In genomic region chr10:63121961-63122360, GRCm38 (mm10) we compare ENCODE assay signal across 27 mouse cellular contexts. TPM values are rescaled to one million over a fixed set of nuclear protein-coding genes. Genes with fewer than 3 reads are reported as not detected.
A peak's percentile ranks its signal among the peaks of the same experiment; 100 is the strongest.
DNase-seq lines count a peak whose midpoint lies in the region; ATAC-seq and TF ChIP-seq lines count a peak whose summit lies in the region.
"Had no signal": no experiment of that assay in that cellular context is flagged by ENCODE, and none has a peak within 500 bp of the region (broad histone marks: within the 10 kb centered on the region; RNA-seq: fewer than 3 reads in every experiment).

No protein-coding gene starts in this region.

- no peak overlapping the region for H3K4me2 ChIP-seq in hindbrain, embryonic 16.5 days (ENCODE audit: low read length)
- H3K4me2 ChIP-seq in hindbrain, postnatal 0 days (ENCODE audit: low read depth, low read length): no peak overlapping the region
- no peak overlapping the region for H3K4me2 ChIP-seq in liver, postnatal 0 days (ENCODE audit: low read depth, low read length)
- no peak overlapping the region for H3K4me2 ChIP-seq in midbrain, embryonic 13.5 days (replicated peaks)
- H3K4me2 ChIP-seq in midbrain, postnatal 0 days (ENCODE audit: low read depth, low read length, poor library complexity, severe bottlenecking): no peak overlapping the region
- no peak overlapping the region for H3K4me2 ChIP-seq in intestine, embryonic 16.5 days (ENCODE audit: low read depth, low read length)
- no peak overlapping the region for H3K4me2 ChIP-seq in forebrain, embryonic 16.5 days (ENCODE audit: low read length)
- H3K4me2 ChIP-seq: forebrain, embryonic 13.5 days; heart, embryonic 13.5 days; hindbrain, embryonic 14.5 days had no signal

- H3K27me3 ChIP-seq in hindbrain, embryonic 16.5 days (replicated peaks; ENCODE audit: control insufficient read depth, insufficient read depth, low read length): no peaks in the 10 kb centered on the region
- H3K27me3 ChIP-seq in hindbrain, postnatal 0 days (ENCODE audit: insufficient read depth, low read length): no peaks in the 10 kb centered on the region
- H3K27me3 ChIP-seq in liver, adult 2 months (ENCODE audit: control insufficient read depth, insufficient read depth, low read length): no peaks in the 10 kb centered on the region
- H3K27me3 ChIP-seq in liver, postnatal 0 days (ENCODE audit: insufficient read depth, low read length): no peaks in the 10 kb centered on the region
- H3K27me3 ChIP-seq in midbrain, embryonic 13.5 days: no peaks in the 10 kb centered on the region
- H3K27me3 ChIP-seq in midbrain, postnatal 0 days (ENCODE audit: insufficient read depth, low read length): no peaks in the 10 kb centered on the region
- H3K27me3 ChIP-seq in intestine, embryonic 16.5 days (replicated peaks; ENCODE audit: control insufficient read depth, insufficient read depth, low read length): no peaks in the 10 kb centered on the region
- no peaks in the 10 kb centered on the region for H3K27me3 ChIP-seq in forebrain, embryonic 16.5 days (replicated peaks; ENCODE audit: control insufficient read depth, insufficient read depth, low read length)
- H3K27me3 ChIP-seq: CH12.LX; forebrain, embryonic 13.5 days; heart, embryonic 13.5 days; Patski had no signal

- TF ChIP-seq EP300 in liver, postnatal 0 days (IDR thresholded peaks at IDR 0.05; ENCODE audit: low read depth): no peak

- no peak overlapping the region for H3K27ac ChIP-seq in hindbrain, embryonic 16.5 days (ENCODE audit: low read depth, low read length)
- no peak overlapping the region for H3K27ac ChIP-seq in hindbrain, postnatal 0 days
- peak overlapping the region; percentile 41 for H3K27ac ChIP-seq in liver, adult 2 months (replicated peaks; ENCODE audit: insufficient read depth, low read depth, low read length)
- no peak overlapping the region for H3K27ac ChIP-seq in liver, postnatal 0 days (ENCODE audit: low read depth)
- H3K27ac ChIP-seq in midbrain, embryonic 13.5 days: no peak overlapping the region
- no peak overlapping the region for H3K27ac ChIP-seq in midbrain, postnatal 0 days (ENCODE audit: low read depth, low read length)
- no peak overlapping the region for H3K27ac ChIP-seq in intestine, embryonic 16.5 days (ENCODE audit: low read length)
- no peak overlapping the region for H3K27ac ChIP-seq in forebrain, embryonic 16.5 days (ENCODE audit: low read length)
- H3K27ac ChIP-seq: forebrain, embryonic 10.5 days; forebrain, embryonic 13.5 days; gastrocnemius, adult 2 months; heart, embryonic 13.5 days; hindbrain, embryonic 14.5 days had no signal

- no peaks in the 10 kb centered on the region for H3K4me1 ChIP-seq in hindbrain, embryonic 16.5 days (ENCODE audit: control insufficient read depth, insufficient read depth, low read depth, low read length)
- no peaks in the 10 kb centered on the region for H3K4me1 ChIP-seq in hindbrain, postnatal 0 days (ENCODE audit: insufficient read depth, low read length)
- peaks cover 4% of the 10 kb centered on the region; the same call in 1 of the 2 replicates for H3K4me1 ChIP-seq in liver, adult 2 months (ENCODE audit: control insufficient read depth, insufficient read depth, low read length)
- no peaks in the 10 kb centered on the region for H3K4me1 ChIP-seq in liver, postnatal 0 days (ENCODE audit: insufficient read depth)
- no peaks in the 10 kb centered on the region for H3K4me1 ChIP-seq in midbrain, embryonic 13.5 days (replicated peaks)
- H3K4me1 ChIP-seq in midbrain, postnatal 0 days (ENCODE audit: insufficient read depth, low read length): no peaks in the 10 kb centered on the region
- no peaks in the 10 kb centered on the region for H3K4me1 ChIP-seq in intestine, embryonic 16.5 days (ENCODE audit: control insufficient read depth, insufficient read depth, low read length)
- H3K4me1 ChIP-seq in forebrain, embryonic 16.5 days (replicated peaks; ENCODE audit: control insufficient read depth, insufficient read depth, low read length): no peaks in the 10 kb centered on the region
- H3K4me1 ChIP-seq: forebrain, embryonic 10.5 days; forebrain, embryonic 13.5 days; heart, embryonic 13.5 days had no signal

- no peaks in the 10 kb centered on the region for H3K36me3 ChIP-seq in hindbrain, embryonic 16.5 days (ENCODE audit: control insufficient read depth, insufficient read depth, low read length)
- no peaks in the 10 kb centered on the region for H3K36me3 ChIP-seq in hindbrain, postnatal 0 days (ENCODE audit: insufficient read depth, low read length)
- no peaks in the 10 kb centered on the region for H3K36me3 ChIP-seq in liver, adult 2 months (ENCODE audit: control insufficient read depth, insufficient read depth, low read length)
- H3K36me3 ChIP-seq in liver, postnatal 0 days (replicated peaks; ENCODE audit: insufficient read depth, low read length): no peaks in the 10 kb centered on the region
- no peaks in the 10 kb centered on the region for H3K36me3 ChIP-seq in midbrain, embryonic 13.5 days
- no peaks in the 10 kb centered on the region for H3K36me3 ChIP-seq in midbrain, postnatal 0 days (ENCODE audit: insufficient read depth, low read length)
- H3K36me3 ChIP-seq in intestine, embryonic 16.5 days (ENCODE audit: control insufficient read depth, insufficient read depth, low read length): no peaks in the 10 kb centered on the region
- H3K36me3 ChIP-seq in forebrain, embryonic 16.5 days (ENCODE audit: control insufficient read depth, insufficient read depth): no peaks in the 10 kb centered on the region
- H3K36me3 ChIP-seq: forebrain, embryonic 10.5 days; G1E had no signal

- ATAC-seq in hindbrain, embryonic 16.5 days: peak; percentile 27; the same call in 1 of the 2 replicates
- ATAC-seq in hindbrain, postnatal 0 days: no peak
- no peak for ATAC-seq in liver, postnatal 0 days
- ATAC-seq in midbrain, embryonic 13.5 days: 0 out of 2 replicates have a peak, but pooled peaks have one; percentile 37
- ATAC-seq in midbrain, postnatal 0 days (ENCODE audit: low FRiP score): no peak
- ATAC-seq in intestine, embryonic 16.5 days: peak; percentile 38; the same call in 1 of the 2 replicates
- ATAC-seq in forebrain, embryonic 16.5 days: no peak
- ATAC-seq: Patski had no signal

- H3K9ac ChIP-seq in hindbrain, embryonic 16.5 days (ENCODE audit: low read depth, low read length): no peak overlapping the region
- H3K9ac ChIP-seq in hindbrain, postnatal 0 days (replicated peaks; ENCODE audit: low read length): no peak overlapping the region
- H3K9ac ChIP-seq in liver, adult 2 months (ENCODE audit: low read depth, low read length): no peak overlapping the region
- no peak overlapping the region for H3K9ac ChIP-seq in liver, postnatal 0 days (replicated peaks)
- no peak overlapping the region for H3K9ac ChIP-seq in midbrain, embryonic 13.5 days (replicated peaks)
- H3K9ac ChIP-seq in midbrain, postnatal 0 days (replicated peaks; ENCODE audit: low read length, poor library complexity, severe bottlenecking): no peak overlapping the region
- H3K9ac ChIP-seq in intestine, embryonic 16.5 days (ENCODE audit: low read depth, low read length): no peak overlapping the region
- no peak overlapping the region for H3K9ac ChIP-seq in forebrain, embryonic 16.5 days (replicated peaks; ENCODE audit: low read depth, low read length)
- H3K9ac ChIP-seq: forebrain, embryonic 13.5 days; forebrain, postnatal 0 days; heart, embryonic 13.5 days; hindbrain, embryonic 14.5 days had no signal

- TF ChIP-seq POLR2A in liver, adult 2 months (IDR thresholded peaks at IDR 0.05; ENCODE audit: extremely low read depth, insufficient read depth, low read length): no peak

- H3K9me3 ChIP-seq in hindbrain, embryonic 16.5 days (ENCODE audit: control insufficient read depth, low read length): no peaks in the 10 kb centered on the region
- no peaks in the 10 kb centered on the region for H3K9me3 ChIP-seq in hindbrain, postnatal 0 days (ENCODE audit: low read length)
- peaks cover 3% of the 10 kb centered on the region; the same call in 1 of the 2 replicates for H3K9me3 ChIP-seq in liver, postnatal 0 days (ENCODE audit: low read length)
- no peaks in the 10 kb centered on the region for H3K9me3 ChIP-seq in midbrain, embryonic 13.5 days
- no peaks in the 10 kb centered on the region for H3K9me3 ChIP-seq in midbrain, postnatal 0 days (ENCODE audit: low read length)
- H3K9me3 ChIP-seq in intestine, embryonic 16.5 days (ENCODE audit: control insufficient read depth, low read length): no peaks in the 10 kb centered on the region
- no peaks in the 10 kb centered on the region for H3K9me3 ChIP-seq in forebrain, embryonic 16.5 days (ENCODE audit: control insufficient read depth, low read length)
- H3K9me3 ChIP-seq: forebrain, embryonic 10.5 days; forebrain, embryonic 13.5 days; G1E had no signal

- H3K79me2 ChIP-seq in liver, adult 2 months (ENCODE audit: control insufficient read depth, insufficient read depth, low read length): no peaks in the 10 kb centered on the region

- no peak for DNase-seq in hindbrain, postnatal 0 days (ENCODE audit: low spot score)
- no peak for DNase-seq in liver, adult 2 months (ENCODE audit: extremely low read depth, low read depth, low spot score)
- no peak for DNase-seq in liver, postnatal 0 days
- DNase-seq in midbrain, postnatal 0 days (ENCODE audit: low spot score): no peak
- DNase-seq: gastrocnemius, adult 2 months; gastrocnemius, postnatal 14 days had no signal

- 86% methylated on average over 14 of the region's 14 CpGs for WGBS in hindbrain, embryonic 16.5 days
- WGBS in hindbrain, postnatal 0 days: 87% methylated on average over 14 of the region's 14 CpGs
- 90% methylated on average over 14 of the region's 14 CpGs for WGBS in liver, adult 2 months
- WGBS in liver, postnatal 0 days (ENCODE audit: insufficient replicate concordance): 83% methylated on average over 14 of the region's 14 CpGs
- 86% methylated on average over 14 of the region's 14 CpGs for WGBS in midbrain, embryonic 13.5 days
- WGBS in midbrain, postnatal 0 days: 86% methylated on average over 14 of the region's 14 CpGs
- 82% methylated on average over 14 of the region's 14 CpGs for WGBS in intestine, embryonic 16.5 days
- 88% methylated on average over 14 of the region's 14 CpGs for WGBS in forebrain, embryonic 16.5 days

- no peak for TF ChIP-seq CTCF in hindbrain, postnatal 0 days (IDR thresholded peaks at IDR 0.05; ENCODE audit: low read depth)
- no peak for TF ChIP-seq CTCF in liver, adult 2 months (IDR thresholded peaks at IDR 0.05; ENCODE audit: low read depth, low read length)
- TF ChIP-seq CTCF in liver, postnatal 0 days (IDR thresholded peaks at IDR 0.05; ENCODE audit: low read depth): no peak
- no peak for TF ChIP-seq CTCF in midbrain, postnatal 0 days (IDR thresholded peaks at IDR 0.05)

- H3K4me3 ChIP-seq in hindbrain, embryonic 16.5 days (ENCODE audit: low read length): no peak overlapping the region
- no peak overlapping the region for H3K4me3 ChIP-seq in hindbrain, postnatal 0 days (ENCODE audit: low read length)
- no peak overlapping the region for H3K4me3 ChIP-seq in liver, adult 2 months (ENCODE audit: insufficient read depth, low read depth, low read length)
- no peak overlapping the region for H3K4me3 ChIP-seq in liver, postnatal 0 days (ENCODE audit: low read depth, low read length)
- H3K4me3 ChIP-seq in midbrain, embryonic 13.5 days (replicated peaks): no peak overlapping the region
- H3K4me3 ChIP-seq in midbrain, postnatal 0 days (ENCODE audit: low read depth, low read length): no peak overlapping the region
- no peak overlapping the region for H3K4me3 ChIP-seq in intestine, embryonic 16.5 days (ENCODE audit: low read length)
- H3K4me3 ChIP-seq in forebrain, embryonic 16.5 days (replicated peaks; ENCODE audit: low read length): no peak overlapping the region
- H3K4me3 ChIP-seq: forebrain, embryonic 10.5 days; forebrain, embryonic 13.5 days; gastrocnemius, adult 2 months; heart, embryonic 13.5 days had no signal

RNA-seq across cellular contexts. Expression of gene Atoh7, which starts 22.5 kb away (rescaled TPM):
- polyA plus RNA-seq in hindbrain, embryonic 16.5 days (2015; fragmentation: Nextera tagmentation; extraction: Ambion mirVana): 3.0 TPM in 2 replicates
- 10.5 and 13.8 TPM in 2 replicates for total RNA-seq in hindbrain, postnatal 0 days (2014; rRNA removed)
- 14.7 and 15.4 TPM in 2 replicates for polyA plus RNA-seq in hindbrain, postnatal 0 days (2015; fragmentation: Nextera tagmentation; extraction: Ambion mirVana)
- total RNA-seq in liver, adult 2 months (2014; rRNA removed): not detected in 2 replicates
- polyA plus RNA-seq in liver, adult 2 months (2012; rRNA removed): not detected in 2 replicates
- 0.08 and 0.61 TPM in 2 replicates for polyA plus RNA-seq in liver, postnatal 0 days (2015; fragmentation: Nextera tagmentation; extraction: Ambion mirVana)
- 1.1 and 1.3 TPM in 2 replicates for polyA plus RNA-seq in midbrain, embryonic 13.5 days (2015; fragmentation: Nextera tagmentation; extraction: Ambion mirVana)
- 0.99 and 4.4 TPM in 2 replicates for total RNA-seq in midbrain, postnatal 0 days (2014; rRNA removed)
- 4.8 and 6.0 TPM in 2 replicates for polyA plus RNA-seq in midbrain, postnatal 0 days (2015; fragmentation: Nextera tagmentation; extraction: Ambion mirVana)
- not detected in 2 replicates for polyA plus RNA-seq in intestine, embryonic 16.5 days (2015; fragmentation: Nextera tagmentation; extraction: Ambion mirVana)
- polyA plus RNA-seq in forebrain, embryonic 16.5 days (2015; fragmentation: Nextera tagmentation; extraction: Ambion mirVana): 0.94 and 0.98 TPM in 2 replicates
- total RNA-seq: adrenal gland, adult 18-20 months; adrenal gland, postnatal 10 days; adrenal gland, postnatal 36 days; CH12.LX; G1E; gastrocnemius, adult 2 months; gastrocnemius, postnatal 4 days; heart, adult 18-20 months; heart, postnatal 14 days; heart, postnatal 4 days had no signal
- polyA plus RNA-seq: embryonic facial prominence, embryonic 14.5 days; G1E; heart, embryonic 13.5 days; heart, embryonic 16.5 days; Patski had no signal

Comparison
In these comparisons a context has a peak if more than half of its experiments do, and no peak if none do; other contexts are left out.
1. ATAC-seq: peak in hindbrain, embryonic 16.5 days (single experiment), midbrain, embryonic 13.5 days (single experiment) and intestine, embryonic 16.5 days (single experiment); none in hindbrain, postnatal 0 days (single experiment), liver, postnatal 0 days (single experiment), midbrain, postnatal 0 days (single experiment) and forebrain, embryonic 16.5 days (single experiment).